Mouse (Mus musculus): ENCODE data around the gene Apol7e.
"Not testable (repeated sequence)": the region's sequence is repeated elsewhere in the genome, so short reads cannot be mapped to it uniquely, and the experiment has no call there.

GRCm38 (mm10) chr15:77732851-77733250, 34.2 kb downstream of the Apol7e start:
- not testable (repeated sequence) for TF ChIP-seq CTCF (IDR thresholded peaks at IDR 0.05; ENCODE audit: borderline replicate concordance, extremely low read depth, insufficient read depth, insufficient read length); POLR2A (IDR thresholded peaks at IDR 0.05; ENCODE audit: borderline replicate concordance, extremely low read depth, insufficient read depth, insufficient read length, poor library complexity, severe bottlenecking)
